ENCODE assay signal across 9 mouse cellular contexts in genomic region chr11:114812731-114813240, GRCm38 (mm10). TPM values are rescaled to one million over a fixed set of nuclear protein-coding genes. Genes with fewer than 3 reads are reported as not detected.
DNase-seq lines count a peak whose midpoint lies in the region; ATAC-seq and TF ChIP-seq lines count a peak whose summit lies in the region.
"Had no signal": no experiment of that assay in that cellular context is flagged by ENCODE, and none has a peak within 500 bp of the region (broad histone marks: within the 10 kb centered on the region; RNA-seq: fewer than 3 reads in every experiment).

No protein-coding gene starts in this region.

- no peak overlapping the region for H3K4me2 ChIP-seq in forebrain, embryonic 12.5 days
- H3K4me2 ChIP-seq: embryonic facial prominence, embryonic 13.5 days had no signal

- H3K4me3 ChIP-seq in forebrain, embryonic 12.5 days (replicated peaks), result no peak overlapping the region
- H3K4me3 ChIP-seq in lung, adult 2 months (replicated peaks; ENCODE audit: extremely low read depth, low read depth, low read length), result no peak overlapping the region
- H3K4me3 ChIP-seq: embryonic facial prominence, embryonic 13.5 days had no signal

- H3K4me1 ChIP-seq in forebrain, embryonic 12.5 days, result peaks cover 11% of the 10 kb centered on the region
- H3K4me1 ChIP-seq in lung, adult 2 months (ENCODE audit: control insufficient read depth, insufficient read depth, low read length), result no peaks in the 10 kb centered on the region

- H3K9me3 ChIP-seq in forebrain, embryonic 12.5 days, result no peaks in the 10 kb centered on the region
- H3K9me3 ChIP-seq: embryonic facial prominence, embryonic 13.5 days had no signal

- peak; percentile 89 for DNase-seq in CD4-positive, CD25-positive, alpha-beta regulatory T cell, adult 2 months (ENCODE audit: low read depth, low spot score)
- DNase-seq in c-Kit-negative CD71-positive TER-119-positive erythroid progenitor cells, embryonic 14.5 days (ENCODE audit: low read depth, low spot score), result peak; percentile 29
- peak; percentile 63 for DNase-seq in heart, postnatal 25 days (ENCODE audit: low spot score)
- DNase-seq in layer of hippocampus, adult 18-20 months (ENCODE audit: low spot score in 2 of 2), result peak; percentile 81 to 95
- peak; percentile 91 for DNase-seq in lung, adult 2 months
- DNase-seq in ovary, postnatal 10 days (ENCODE audit: low spot score), result peak; percentile 92
- DNase-seq in thymus, postnatal 0 days (ENCODE audit: low spot score), result peak; percentile 75

- H3K9ac ChIP-seq in forebrain, embryonic 12.5 days, result no peak overlapping the region
- H3K9ac ChIP-seq: embryonic facial prominence, embryonic 13.5 days had no signal

- H3K27me3 ChIP-seq in forebrain, embryonic 12.5 days, result 0 out of 2 replicates have a peak, but pooled peaks cover 3% of the 10 kb centered on the region
- H3K27me3 ChIP-seq: embryonic facial prominence, embryonic 13.5 days had no signal

- no peak for TF ChIP-seq POLR2A in lung, adult 2 months (IDR thresholded peaks at IDR 0.05; ENCODE audit: borderline replicate concordance, extremely low read depth, low read depth, low read length)

- peak; percentile 82 for TF ChIP-seq CTCF in lung, adult 2 months (IDR thresholded peaks at IDR 0.05; ENCODE audit: insufficient read depth, low read length)

- peak; percentile 49; the same call in 1 of the 2 replicates for ATAC-seq in forebrain, embryonic 12.5 days (ENCODE audit: low FRiP score)

- intact Hi-C loops in heart, postnatal 25 days (cut with DNase I), result loop anchor here (1.0 to 10.0 kb wide), 3 partner anchors 65 to 242 kb away; no protein-coding TSS in a partner anchor

- 15% methylated on average over 6 of the region's 6 CpGs for WGBS in forebrain, embryonic 12.5 days
- WGBS in lung, adult 2 months, result 12% methylated on average over 6 of the region's 6 CpGs

- H3K27ac ChIP-seq in forebrain, embryonic 12.5 days, result no peak overlapping the region
- H3K27ac ChIP-seq: embryonic facial prominence, embryonic 13.5 days had no signal

- H3K36me3 ChIP-seq in forebrain, embryonic 12.5 days (replicated peaks), result no peaks in the 10 kb centered on the region
- H3K36me3 ChIP-seq: embryonic facial prominence, embryonic 13.5 days had no signal

RNA-seq across cellular contexts. Expression of gene Gpr142, which starts 14.1 kb away (rescaled TPM):
- not detected in 2 replicates for polyA plus RNA-seq in forebrain, embryonic 12.5 days (2016; fragmentation: Nextera tagmentation; extraction: Ambion mirVana)
- total RNA-seq in heart, postnatal 25 days (2021), result not detected
- total RNA-seq in layer of hippocampus, adult 18-20 months (2021), result not detected
- polyA plus RNA-seq in lung, adult 2 months (2012; rRNA removed), result not detected in 2 replicates
- polyA plus RNA-seq in thymus, postnatal 0 days (2015; fragmentation: Nextera tagmentation; extraction: Ambion mirVana), result not detected in 2 replicates
- polyA plus RNA-seq: embryonic facial prominence, embryonic 13.5 days had no signal

RNA-seq across cellular contexts. Expression of gene Btbd17, which starts 17.0 kb away (rescaled TPM):
- 41.6 and 44.8 TPM in 2 replicates for polyA plus RNA-seq in forebrain, embryonic 12.5 days (2016; fragmentation: Nextera tagmentation; extraction: Ambion mirVana)
- total RNA-seq in heart, postnatal 25 days (2021), result not detected
- 10 to 100 TPM; 18.7 to 23.2 TPM for total RNA-seq in layer of hippocampus, adult 18-20 months (2021)
- 0.54 and 0.59 TPM in 2 replicates for polyA plus RNA-seq in lung, adult 2 months (2012; rRNA removed)
- polyA plus RNA-seq in thymus, postnatal 0 days (2015; fragmentation: Nextera tagmentation; extraction: Ambion mirVana), result 0.14 TPM in 1 of 2 replicates, not detected in the other

RNA-seq across cellular contexts. Expression of gene Gprc5c, which starts 38.2 kb away (rescaled TPM):
- polyA plus RNA-seq in forebrain, embryonic 12.5 days (2016; fragmentation: Nextera tagmentation; extraction: Ambion mirVana), result 8.4 and 10.8 TPM in 2 replicates
- 1 to 10 TPM; 6.4 to 9.7 TPM for total RNA-seq in heart, postnatal 25 days (2021)
- total RNA-seq in layer of hippocampus, adult 18-20 months (2021), result 1 to 10 TPM; 3.3 to 3.7 TPM
- polyA plus RNA-seq in lung, adult 2 months (2012; rRNA removed), result 14.3 and 18.2 TPM in 2 replicates
- polyA plus RNA-seq in thymus, postnatal 0 days (2015; fragmentation: Nextera tagmentation; extraction: Ambion mirVana), result 5.0 and 5.3 TPM in 2 replicates

RNA-seq across cellular contexts. Expression of gene Kif19a, which starts 47.6 kb away (rescaled TPM):
- 0.80 and 1.4 TPM in 2 replicates for polyA plus RNA-seq in forebrain, embryonic 12.5 days (2016; fragmentation: Nextera tagmentation; extraction: Ambion mirVana)
- total RNA-seq in heart, postnatal 25 days (2021), result under 1 TPM; 0.13 to 0.25 TPM
- 1 to 10 TPM; 3.0 to 3.1 TPM for total RNA-seq in layer of hippocampus, adult 18-20 months (2021)
- polyA plus RNA-seq in lung, adult 2 months (2012; rRNA removed), result 8.9 and 9.2 TPM in 2 replicates
- polyA plus RNA-seq in thymus, postnatal 0 days (2015; fragmentation: Nextera tagmentation; extraction: Ambion mirVana), result 0.09 TPM in 2 replicates

Comparison
In these comparisons a context has a peak if more than half of its experiments do, and no peak if none do; other contexts are left out.
1. DNase-seq: peak in every context shown above with its lines; median percentile 92 in ovary, postnatal 10 days; 91 in lung, adult 2 months; 89 in CD4-positive, CD25-positive, alpha-beta regulatory T cell, adult 2 months; 88 in layer of hippocampus, adult 18-20 months; 75 in thymus, postnatal 0 days; 63 in heart, postnatal 25 days; 29 in c-Kit-negative CD71-positive TER-119-positive erythroid progenitor cells, embryonic 14.5 days.
2. RNA of gene Btbd17, which starts 17.0 kb away (polyA plus RNA-seq): 41.6 to 44.8 TPM in forebrain, embryonic 12.5 days; 0.54 to 0.59 TPM in lung, adult 2 months and 0.14 TPM in thymus, postnatal 0 days; every median in the first group is over 10 times any median in the second.